Mouse (Mus musculus): ENCODE measurements around the gene Borcs5. TPM values are rescaled to one million over a fixed set of nuclear protein-coding genes. Genes with fewer than 3 reads are reported as not detected.

Borcs5 gene
- polyA plus RNA-seq, 1 experiment from 2014 or later, result 47.4 TPM

DNA sequence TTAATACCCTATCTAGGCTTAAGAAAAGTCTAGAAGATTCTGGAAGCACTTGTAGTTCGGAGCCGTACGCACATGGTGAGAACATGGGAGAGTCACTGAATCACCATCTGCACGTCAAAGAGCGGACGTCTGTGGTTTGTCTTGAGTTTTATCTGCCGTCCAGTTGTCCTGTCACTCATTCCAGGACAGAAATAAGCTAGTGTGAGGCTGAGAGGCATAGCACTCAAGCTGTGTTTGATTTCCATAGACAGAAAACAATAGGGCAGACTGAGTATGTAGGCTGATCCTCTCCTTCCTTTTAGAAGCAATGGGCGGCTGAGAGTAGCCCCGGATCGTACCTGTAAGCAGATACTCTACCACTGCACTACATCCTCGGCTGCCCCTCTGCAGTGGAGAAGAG lies 114.5 kb downstream of the Borcs5 start:
- Histone ChIP-seq H3K4me3 (replicated peaks; ENCODE audit: low read length) (no peak overlapping the region), H3K36me3 (ENCODE audit: control insufficient read depth, insufficient read depth) (no peaks in the 10 kb centered on the region), H3K9me3 (ENCODE audit: control insufficient read depth, low read length) (no peaks in the 10 kb centered on the region), H3K27me3 (replicated peaks; ENCODE audit: control insufficient read depth, insufficient read depth, low read length) (no peaks in the 10 kb centered on the region), H3K4me2 (ENCODE audit: low read length) (no peak overlapping the region), H3K27ac (ENCODE audit: low read length) (no peak overlapping the region), H3K9ac (replicated peaks; ENCODE audit: low read depth, low read length) (no peak overlapping the region), H3K4me1 (replicated peaks; ENCODE audit: control insufficient read depth, insufficient read depth, low read length) (no peaks in the 10 kb centered on the region)
- ATAC-seq, result no peak
- WGBS, result 88% methylated on average over 11 of the region's 11 CpGs

DNA sequence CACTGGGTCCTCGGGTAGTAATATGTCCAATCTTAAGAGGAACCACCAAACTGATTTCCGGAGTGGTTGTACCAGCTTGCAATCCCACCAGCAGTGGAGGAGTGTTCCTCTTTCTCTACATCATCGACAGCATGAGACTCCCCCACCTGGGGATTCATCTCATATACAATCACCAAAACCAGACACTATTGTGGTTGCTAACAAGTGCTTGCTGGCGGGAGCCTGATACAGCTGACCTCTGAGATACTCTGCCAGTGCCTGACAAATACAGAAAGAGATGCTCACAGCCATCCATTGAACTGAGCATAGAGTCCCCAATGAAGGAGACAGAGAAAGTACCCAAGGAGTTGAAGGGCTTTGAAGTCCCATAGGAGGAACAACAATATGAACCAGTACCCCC lies 116.7 kb downstream of the Borcs5 start:
- Histone ChIP-seq H3K27me3 (replicated peaks; ENCODE audit: control insufficient read depth, insufficient read depth, low read length) (no peaks in the 10 kb centered on the region), H3K4me2 (ENCODE audit: low read length) (no peak overlapping the region), H3K4me1 (replicated peaks; ENCODE audit: control insufficient read depth, insufficient read depth, low read length) (0 out of 2 replicates have a peak, but pooled peaks cover 2% of the 10 kb centered on the region), H3K9me3 (ENCODE audit: control insufficient read depth, low read length) (no peaks in the 10 kb centered on the region), H3K4me3 (replicated peaks; ENCODE audit: low read length) (no peak overlapping the region), H3K9ac (replicated peaks; ENCODE audit: low read depth, low read length) (no peak overlapping the region), H3K36me3 (ENCODE audit: control insufficient read depth, insufficient read depth) (no peaks in the 10 kb centered on the region), H3K27ac (ENCODE audit: low read length) (no peak overlapping the region)
- no peak for ATAC-seq
- 95% methylated on average over 4 of the region's 4 CpGs for WGBS

Other genes with a start within 250 kb of the Borcs5 start
- 0.11 TPM in 1 of 2 replicates, not detected in the other for gene Bcl2l14, start 243.2 kb upstream of the Borcs5 start, polyA plus RNA-seq (2015; fragmentation: Nextera tagmentation; extraction: Ambion mirVana)
- gene Lrp6, start 72.5 kb upstream of the Borcs5 start, polyA plus RNA-seq (2015; fragmentation: Nextera tagmentation; extraction: Ambion mirVana), result 20.0 and 24.9 TPM in 2 replicates
- gene Mansc1, start 7.0 kb upstream of the Borcs5 start, polyA plus RNA-seq (2015; fragmentation: Nextera tagmentation; extraction: Ambion mirVana), result 0.90 and 1.6 TPM in 2 replicates
- gene Dusp16, start 153.1 kb downstream of the Borcs5 start, polyA plus RNA-seq (2015; fragmentation: Nextera tagmentation; extraction: Ambion mirVana), result 7.0 and 9.7 TPM in 2 replicates
- 3.8 and 4.3 TPM in 2 replicates for gene Crebl2, start 190.6 kb downstream of the Borcs5 start, polyA plus RNA-seq (2015; fragmentation: Nextera tagmentation; extraction: Ambion mirVana)